Mouse (Mus musculus) kidney, adult 8-10 months (tissue): ENCODE results near the gene Gm5901.
A peak's percentile ranks its signal among the peaks of the same experiment; 100 is the strongest.
"Not testable (repeated sequence)": the region's sequence is repeated elsewhere in the genome, so short reads cannot be mapped to it uniquely, and the experiment has no call there.

Experiments used
- DNase-seq, 2 experiments: peaks; one replicate each; pipeline ENCODE4 v3.0.0; 2022

The Gm5901 gene

DNA sequence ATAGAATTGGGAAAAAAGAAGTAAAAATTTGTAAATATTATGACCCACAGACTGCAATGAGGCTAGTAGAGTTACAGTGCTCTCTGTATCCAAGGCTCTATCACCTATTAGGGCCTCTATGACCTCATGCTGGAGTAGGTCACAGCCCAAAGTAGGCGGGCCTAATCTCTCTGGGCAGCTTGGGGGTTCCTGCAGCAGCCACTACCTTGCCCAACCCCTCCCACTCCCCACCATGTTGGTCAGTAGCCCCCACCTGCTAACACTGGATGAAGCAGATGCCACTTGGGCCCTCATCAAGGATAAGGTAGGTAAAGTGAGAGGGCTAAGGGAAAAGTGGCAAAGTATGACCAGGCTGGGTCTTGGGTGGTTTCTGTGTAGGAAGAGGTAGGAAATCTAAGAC is at the start of gene Gm5901:
Gene Gm5901, plus strand, starts transcription at position 173 of the 400 bp plus-strand sequence.
- DNase-seq: no peak

DNA sequence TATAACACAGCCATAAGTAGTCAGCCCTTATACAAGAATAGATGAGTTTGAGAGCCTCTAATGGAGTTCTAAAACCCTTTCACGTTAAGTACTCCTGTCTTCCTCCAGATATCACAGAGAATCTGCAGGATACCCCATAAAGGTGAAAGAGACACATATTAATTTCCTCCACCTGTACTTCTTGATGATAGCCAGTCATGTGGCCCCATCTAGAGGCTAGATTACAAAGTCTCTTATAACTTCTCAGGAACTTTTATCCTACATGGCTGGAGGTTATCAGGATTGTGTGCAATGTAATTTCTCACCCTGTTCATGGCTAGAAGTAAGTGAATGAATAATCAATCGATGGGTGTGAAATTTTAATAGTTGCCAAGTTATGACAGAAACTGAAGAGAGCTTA is 49.5 kb upstream of the Gm5901 start:
- no peak for DNase-seq

DNA sequence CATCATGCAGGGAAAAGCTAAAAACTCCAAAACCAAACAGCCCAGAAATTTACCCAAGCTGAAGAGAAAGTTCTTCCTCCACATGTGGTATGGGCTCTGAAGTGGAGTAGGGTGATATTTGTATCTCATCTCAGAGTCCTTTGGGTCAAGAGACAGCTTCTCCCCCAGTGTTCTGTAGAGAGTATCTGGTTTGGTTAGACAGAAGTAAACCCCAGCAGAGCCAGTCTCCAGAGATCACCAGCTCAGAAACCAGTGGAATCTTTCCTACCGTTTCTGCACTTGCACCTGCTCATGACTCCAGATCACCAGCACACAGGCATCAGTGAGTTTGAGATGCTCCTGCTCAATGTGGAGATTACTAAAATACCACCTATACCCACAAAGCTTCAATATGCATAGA is 40.8 kb upstream of the Gm5901 start, which contains the start of gene Olfr690:
Gene Olfr690, minus strand, starts transcription at position 101 of the 400 bp plus-strand sequence.
- no peak for DNase-seq

DNA sequence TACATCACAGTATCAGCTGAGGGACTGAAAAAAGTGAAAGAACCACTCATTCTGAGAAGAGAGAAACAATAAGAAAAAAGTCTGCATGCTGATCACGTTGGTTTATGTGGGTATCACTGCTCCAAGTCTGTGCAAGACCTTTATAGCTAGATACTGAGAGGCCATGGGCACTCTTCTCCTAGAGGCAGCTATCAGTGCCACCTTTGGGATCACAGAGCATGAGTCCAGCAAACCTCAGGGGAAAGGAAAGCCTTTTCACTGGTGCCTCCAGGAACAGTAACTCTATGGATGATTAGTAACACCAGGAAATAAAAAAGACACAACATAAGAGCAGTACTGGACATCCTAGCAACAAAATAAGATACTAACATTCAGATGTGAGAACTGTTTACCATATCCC is 32.7 kb upstream of the Gm5901 start, which contains the start of gene Olfr691:
Gene Olfr691, minus strand, starts transcription at position 101 of the 400 bp plus-strand sequence.
- no peak for DNase-seq

DNA sequence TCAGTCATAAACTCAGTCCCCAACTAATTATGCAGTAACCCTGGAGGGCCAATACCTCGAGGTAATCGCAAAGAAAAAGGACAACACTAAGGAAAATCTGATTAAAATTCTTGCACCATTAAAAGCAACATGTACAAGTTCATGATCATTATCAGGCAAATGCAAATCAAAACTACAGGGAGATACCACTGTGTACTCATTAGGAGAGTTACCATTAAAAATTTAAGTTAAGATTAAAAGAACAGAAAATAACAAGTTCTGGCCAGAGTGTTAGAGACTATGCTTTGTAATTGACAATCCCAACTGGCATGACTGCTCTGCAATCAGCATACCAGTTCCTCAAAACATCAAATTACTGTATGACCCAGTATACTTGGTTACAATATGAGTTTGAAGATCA is 32.1 kb upstream of the Gm5901 start:
- DNase-seq: no peak

DNA sequence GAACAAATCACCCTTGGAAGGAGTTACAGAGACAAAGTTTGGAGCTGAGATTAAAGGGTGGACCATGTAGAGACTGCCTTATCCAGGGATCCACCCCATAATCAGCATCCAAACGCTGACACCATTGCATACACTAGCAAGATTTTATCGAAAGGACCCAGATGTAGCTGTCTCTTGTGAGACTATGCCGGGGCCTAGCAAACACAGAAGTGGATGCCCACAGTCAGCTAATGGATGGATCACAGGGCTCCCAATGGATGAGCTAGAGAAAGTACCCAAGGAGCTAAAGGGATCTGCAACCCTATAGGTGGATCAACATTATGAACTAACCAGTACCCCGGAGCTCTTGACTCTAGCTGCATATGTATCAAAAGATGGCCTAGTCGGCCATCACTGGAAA is 18.8 kb upstream of the Gm5901 start:
- not testable (repeated sequence) for DNase-seq

DNA sequence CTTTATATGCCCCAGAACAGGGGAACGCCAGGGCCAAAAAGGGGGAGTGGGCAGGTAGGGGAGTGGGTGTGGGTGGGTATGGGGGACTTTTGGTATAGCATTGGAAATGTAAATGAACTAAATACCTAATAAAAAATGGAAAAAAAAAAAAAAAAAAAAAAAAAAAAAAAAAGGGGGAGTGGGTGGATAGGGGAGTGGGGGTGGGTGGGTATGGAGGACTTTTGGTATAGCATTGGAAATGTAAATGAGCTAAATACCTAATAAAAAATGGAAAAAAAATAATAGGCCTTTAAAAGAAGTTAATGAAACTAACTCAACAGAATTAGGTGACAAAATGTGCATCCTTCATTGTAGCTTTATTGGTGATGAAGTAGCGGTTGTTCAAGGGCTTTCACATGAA is 18.4 kb upstream of the Gm5901 start:
- not testable (repeated sequence) for DNase-seq

DNA sequence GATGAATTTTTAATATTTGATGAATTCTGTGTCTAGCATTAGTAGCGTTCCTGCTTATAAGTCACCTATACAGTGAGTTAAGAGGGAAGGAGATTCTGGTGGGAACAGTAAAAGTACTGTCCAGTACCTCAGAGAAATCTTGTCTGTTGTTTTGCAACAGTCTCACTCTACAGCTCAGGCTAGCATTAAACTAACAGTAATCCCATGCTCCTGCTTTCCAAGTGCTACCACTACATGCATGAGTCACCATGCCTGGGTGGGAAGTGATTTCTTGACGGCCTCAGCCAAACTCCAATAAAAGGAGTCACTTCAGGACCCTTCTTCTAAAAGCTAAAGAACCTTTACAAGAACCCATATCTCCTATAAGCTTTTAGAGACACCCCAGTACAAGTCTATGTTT is 13.1 kb upstream of the Gm5901 start:
- DNase-seq: no peak

DNA sequence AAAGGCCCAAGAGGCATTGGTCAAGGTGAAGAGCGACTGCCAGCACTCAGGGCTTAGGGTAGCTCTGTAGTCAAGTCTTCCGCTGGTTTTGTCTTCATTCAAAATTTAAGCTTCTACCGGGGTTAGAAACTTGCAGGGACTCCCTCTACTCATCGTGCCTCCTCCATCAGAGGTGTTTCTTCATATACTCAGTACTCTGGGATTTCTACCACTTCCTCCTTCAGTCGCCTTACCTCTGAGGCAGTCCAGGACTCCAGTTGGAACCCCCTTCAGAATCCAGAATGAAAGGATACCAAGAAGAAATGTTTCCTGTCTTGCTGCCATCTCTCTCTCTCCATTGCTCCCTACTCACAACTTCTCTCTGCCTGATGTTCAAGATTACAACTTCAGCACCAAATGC is 7.6 kb upstream of the Gm5901 start:
- no peak for DNase-seq

DNA sequence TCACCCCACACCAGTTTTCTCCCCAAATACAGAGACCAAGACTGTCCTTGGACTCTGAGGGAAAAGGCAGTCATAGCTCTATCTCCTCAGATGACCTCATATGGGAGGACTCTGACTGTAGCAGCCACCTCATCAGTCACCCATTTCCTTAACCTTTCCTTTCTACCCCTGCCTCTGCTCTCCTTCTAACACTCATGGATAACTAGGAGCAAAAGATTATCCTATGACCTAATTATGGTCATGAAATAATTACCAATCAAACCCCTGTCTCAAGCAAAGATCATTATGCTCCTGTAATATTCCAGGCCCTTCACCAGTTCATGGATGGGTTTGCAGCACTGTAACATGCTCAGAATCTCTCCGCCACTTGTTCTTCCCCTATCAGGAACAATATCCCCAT is 6.9 kb upstream of the Gm5901 start, which contains the start of gene Olfr692:
Gene Olfr692, plus strand, starts transcription at position 301 of the 400 bp plus-strand sequence.
- DNase-seq: no peak

DNA sequence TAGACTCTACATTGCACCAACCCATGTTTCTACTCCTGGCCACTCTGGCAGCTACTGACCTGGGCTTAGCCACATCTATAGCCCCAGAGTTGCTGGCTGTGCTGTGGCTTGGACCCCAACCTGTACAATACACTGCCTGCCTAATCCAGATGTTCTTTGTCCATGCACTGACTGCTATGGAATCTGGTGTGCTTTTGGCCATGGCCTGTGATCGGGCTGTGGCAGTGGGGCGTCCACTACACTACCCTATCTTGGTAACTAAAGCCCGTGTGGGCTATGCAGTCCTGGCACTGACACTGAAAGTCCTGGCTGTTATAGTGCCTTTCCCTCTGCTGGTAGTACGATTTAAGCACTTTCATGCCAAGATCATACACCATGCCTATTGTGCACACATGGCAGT is 6.3 kb upstream of the Gm5901 start:
- DNase-seq: no peak

DNA sequence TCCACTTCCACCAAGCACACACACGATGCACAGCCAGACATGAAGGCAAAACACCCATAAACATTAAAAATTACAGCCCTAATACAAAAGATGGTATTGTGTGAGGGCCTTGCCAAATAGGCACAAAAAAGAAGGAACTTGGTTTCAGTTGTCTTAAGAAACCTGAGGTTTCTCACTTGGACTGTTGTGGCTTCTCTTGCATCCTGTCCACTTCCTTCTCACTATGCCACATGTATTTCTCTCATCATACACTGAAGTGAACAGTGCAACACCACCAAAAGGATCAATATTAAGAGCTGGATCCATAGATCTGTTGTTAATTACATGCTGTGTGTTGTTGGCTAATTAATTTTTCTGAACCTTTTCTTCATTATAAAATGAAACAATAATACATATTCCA is 1.9 kb upstream of the Gm5901 start:
- DNase-seq: no peak

DNA sequence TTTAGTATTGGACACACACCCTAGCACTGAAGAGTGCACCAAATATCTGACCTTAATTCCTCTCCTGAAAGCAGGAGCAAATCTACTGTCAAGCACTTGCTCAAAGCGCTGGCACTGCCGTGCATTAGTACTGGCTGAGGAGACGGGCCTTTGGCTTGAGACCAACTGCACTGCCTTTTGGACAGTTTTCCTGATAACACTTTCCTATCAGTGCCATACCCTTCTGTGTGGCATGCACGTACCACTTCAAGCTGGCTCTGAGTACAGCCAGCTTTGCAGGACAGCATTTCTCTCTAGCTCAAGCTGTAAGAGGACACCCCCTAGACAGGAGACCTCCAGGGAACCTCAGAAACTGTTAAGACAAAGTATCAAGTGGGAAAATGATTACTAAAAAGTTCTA is 1.3 kb upstream of the Gm5901 start:
- no peak for DNase-seq

DNA sequence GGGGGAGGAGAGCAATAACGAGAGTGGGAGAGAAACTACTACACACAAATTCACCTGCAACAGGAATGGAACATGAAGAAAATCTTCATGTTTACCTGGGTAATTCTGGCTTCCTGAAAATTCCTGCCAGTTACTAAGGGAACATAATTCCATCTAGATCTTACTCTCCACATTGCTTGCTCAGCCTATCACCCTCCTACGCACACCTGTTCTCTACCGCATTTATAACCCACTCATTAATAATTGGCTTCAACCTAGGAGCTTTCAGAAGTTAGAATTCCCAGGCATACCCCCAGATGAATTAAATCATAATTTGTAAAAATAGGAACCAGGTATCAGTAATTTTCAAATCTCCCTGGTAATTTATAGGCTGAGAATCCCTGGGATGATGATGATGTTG is 862 bp upstream of the Gm5901 start:
- no peak for DNase-seq

DNA sequence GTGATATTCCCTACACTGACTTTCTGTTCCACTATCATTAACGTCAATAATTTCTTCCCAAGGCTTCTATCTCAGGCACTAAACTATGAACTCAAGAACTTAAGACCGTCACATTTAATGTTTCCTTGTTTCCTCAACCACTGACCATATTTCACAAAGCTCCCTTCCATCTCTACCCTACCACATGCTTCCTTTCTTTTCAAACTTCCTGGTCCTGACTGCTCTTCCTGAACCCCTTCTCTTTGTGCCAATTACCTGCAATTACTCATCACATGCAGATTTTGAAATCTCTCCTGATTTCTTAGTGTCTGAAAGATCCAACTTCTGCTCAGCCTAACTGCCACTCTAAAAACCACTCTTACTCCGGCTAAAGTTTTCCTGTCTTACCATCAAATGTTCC is 5.5 kb downstream of the Gm5901 start:
- DNase-seq: no peak

DNA sequence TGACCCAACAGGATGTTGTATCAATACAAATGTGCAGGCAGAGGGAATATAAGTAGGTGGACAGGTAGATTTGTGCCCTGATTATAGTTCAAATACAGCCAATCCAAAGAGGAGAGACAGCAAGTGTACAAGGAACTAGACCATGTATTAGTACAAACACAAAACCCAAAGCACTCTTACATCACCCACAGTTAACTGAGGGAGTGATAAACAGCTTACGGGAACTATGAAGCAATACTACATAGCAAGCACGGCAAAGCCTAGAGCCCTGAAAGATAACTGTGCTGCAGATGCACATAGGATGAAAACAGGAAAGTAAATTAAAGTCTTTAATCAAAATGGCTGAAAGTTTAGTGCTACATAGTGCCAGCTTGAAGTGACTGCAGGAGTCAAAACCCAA is 12.9 kb downstream of the Gm5901 start:
- DNase-seq: no peak

DNA sequence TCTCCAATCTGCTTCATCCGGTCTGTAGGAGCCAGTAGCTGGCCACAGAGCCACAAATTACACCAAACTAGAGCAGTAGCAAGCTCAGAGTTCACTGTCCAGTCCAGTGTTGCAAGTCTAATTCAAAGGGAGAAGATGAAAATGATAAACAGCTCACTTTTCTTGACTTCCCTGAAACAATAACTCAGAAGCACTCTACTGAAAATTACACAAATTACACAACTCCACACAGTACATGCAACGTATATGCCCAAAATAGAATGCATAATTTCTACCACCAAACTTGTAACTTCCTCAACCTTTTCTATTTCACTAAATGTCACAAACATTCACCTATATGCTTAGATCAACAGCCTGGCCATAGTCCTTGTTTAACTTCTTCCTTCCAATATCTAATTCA is 15.4 kb downstream of the Gm5901 start:
- DNase-seq: no peak

DNA sequence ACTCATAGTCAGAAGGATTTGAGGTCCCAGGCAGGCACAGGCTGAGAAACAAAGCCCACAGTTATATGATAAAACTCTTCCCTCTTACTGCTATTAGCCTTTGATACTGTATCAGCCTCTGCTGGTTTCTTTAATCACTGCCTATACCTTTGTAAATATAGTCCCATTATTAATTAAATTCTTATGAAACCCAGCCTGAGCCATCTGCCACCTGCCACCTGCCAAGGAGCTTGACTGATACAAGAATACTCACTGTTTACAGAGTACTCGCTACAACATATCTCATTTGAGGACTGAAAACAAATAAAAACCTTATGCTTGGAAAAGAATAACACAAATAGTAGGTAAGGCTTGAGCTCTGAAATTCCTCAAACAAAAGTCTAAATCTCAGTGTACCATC is 19.8 kb downstream of the Gm5901 start:
- DNase-seq: no peak

DNA sequence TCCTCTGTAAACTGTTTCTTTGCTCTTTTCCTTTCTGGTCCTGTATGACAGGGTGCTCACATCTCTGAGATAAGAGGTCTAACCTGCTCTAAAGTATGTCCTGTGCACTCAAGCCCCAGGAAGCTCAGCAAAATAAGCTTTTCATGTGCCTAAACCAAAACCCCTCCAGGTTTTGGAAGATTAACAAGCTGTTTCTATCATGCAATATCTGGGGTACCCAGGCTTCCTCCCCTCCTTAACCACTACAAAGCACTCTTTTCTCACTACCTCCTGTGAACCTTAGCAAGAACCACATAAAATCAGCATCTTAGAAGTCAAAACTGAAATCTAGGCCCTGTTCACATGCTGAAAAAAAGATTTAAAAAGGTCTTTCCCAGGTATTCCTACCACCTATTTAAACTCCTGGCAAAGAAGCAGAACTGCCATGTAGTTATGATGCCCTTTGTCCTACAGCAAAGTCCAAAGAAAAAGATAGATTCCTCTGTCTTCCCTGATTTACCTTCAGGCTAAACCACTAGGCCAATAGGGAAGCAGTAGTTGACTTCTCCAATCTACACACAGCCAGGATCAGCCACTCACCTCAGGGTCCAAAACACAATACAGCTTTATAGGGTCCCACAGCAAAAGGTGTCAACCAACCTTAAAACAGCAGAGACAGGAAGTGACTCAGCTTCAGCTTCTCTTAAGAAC is 20.4 kb downstream of the Gm5901 start:
- peak in 1 of 2 experiments; percentile 18 for DNase-seq

DNA sequence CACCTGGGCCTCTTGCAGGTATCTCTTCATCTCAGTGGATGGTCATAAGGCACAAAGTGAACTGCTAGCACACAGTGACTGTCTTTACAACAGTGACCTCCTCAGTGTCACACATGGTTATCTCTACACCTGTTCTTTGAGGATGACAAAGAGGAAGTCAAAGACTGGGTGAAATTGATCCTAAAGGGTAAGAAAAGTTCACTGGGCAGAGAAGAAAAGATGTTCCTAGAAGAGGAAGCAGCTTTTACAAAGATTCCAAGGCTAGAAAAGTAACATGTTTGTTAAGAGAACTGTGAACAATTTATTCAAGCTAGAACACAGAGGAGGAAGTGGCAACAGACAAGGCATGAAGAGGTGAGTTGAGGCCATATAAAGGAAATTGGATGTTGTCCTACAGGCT is 21.3 kb downstream of the Gm5901 start:
- DNase-seq: no peak

DNA sequence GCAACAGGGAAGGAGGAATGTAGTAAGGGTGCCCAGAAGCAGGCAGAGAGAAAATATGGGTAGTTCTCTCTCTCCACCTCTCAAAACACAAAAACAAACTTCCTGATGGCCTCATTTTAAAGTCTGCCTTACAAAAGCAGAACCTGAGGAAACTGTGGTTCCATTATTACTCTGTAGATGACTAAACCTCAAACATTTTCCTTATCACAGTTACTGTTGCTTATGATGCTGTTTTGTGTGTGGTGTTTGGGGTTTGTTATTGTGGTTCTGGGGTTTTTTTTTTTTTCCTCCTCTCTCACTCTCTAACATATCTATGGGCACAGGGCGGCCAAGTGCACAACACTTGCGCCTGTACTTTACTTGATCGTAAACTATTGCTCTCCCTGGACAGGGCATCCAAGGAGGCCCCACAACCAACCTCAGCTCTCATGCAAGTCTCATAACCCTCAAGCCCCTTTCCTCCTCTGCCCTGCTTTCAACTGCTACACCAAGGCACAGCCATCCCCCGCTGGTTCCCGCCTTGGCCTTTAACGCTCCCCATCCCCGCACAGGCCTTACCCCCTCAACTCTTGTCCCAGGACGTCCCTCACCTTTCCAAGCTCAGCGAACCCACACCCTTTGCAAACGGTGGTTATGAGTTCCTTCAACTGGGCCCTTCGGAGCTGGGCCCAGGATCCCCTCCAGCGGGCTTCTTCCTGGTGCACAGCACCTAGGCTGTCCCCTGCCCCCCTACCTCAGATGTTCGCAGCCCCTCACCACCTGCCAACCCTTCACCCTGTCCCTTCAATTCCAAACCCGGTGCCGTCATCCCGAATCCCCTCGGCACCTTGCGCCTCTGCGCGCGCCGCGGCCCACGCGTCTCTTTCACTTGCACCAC is 24.5 kb downstream of the Gm5901 start:
- DNase-seq: no peak

DNA sequence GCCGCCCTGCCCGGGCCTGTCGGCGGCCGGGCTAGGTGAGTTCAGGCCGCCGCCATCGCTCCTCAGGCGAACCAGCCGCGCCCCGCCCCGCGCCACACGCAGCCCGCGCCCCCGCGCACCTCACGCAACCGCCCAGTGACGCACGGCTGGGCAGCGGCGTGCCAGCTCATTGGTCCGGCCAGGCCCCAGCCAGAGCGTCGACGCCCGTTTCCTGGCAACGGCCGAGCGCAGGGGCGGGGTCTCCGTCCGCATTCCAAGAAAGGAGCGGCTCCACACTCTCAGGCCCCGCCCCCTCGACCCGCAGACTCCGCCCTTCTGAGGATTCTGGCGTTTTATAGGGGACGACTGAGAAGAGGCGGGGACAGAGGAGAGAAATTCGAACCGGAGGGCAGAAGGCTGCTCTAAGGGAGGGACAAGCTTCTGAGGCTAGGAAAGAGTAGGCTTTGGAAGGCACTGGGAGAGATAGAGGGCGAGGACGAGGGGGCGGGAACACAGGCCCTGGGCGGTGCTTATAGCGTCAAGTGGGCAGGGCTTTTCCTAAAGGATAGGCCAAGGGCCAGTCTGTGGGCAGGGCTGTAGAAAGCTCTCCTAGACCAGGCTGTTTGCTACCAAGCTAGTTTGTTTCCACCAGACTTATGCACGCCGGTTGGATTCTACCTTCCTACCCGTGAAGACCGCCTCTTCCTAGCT is 25.2 kb downstream of the Gm5901 start, which contains the start of gene Fam160a2:
Gene Fam160a2, minus strand, starts transcription at position 120 of the 690 bp plus-strand sequence.
- peak; percentile 100 for DNase-seq

DNA sequence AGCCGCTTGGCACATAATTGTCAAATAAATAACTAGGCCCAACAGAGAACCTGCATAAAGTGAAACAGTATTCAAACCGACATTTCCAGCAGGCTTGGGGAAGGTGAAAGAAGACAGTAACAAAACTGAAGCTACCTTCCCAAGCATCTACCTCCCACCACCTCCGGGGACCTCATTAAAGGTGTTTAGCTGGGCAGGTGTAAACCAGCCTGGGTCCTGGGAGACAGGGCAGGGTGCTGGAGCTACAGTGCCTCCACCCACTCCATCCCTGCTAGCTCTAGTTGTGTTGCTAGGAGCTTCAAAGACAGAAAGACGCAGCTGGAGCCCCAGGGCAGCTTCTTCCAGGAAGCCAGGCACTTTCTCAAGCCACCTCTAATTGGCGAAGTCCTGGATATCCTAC is 29.4 kb downstream of the Gm5901 start, which contains the start of gene Cnga4:
Gene Cnga4, plus strand, starts transcription at position 301 of the 400 bp plus-strand sequence.
- DNase-seq: no peak
